In genomic region chr13:15513114-15513513, GRCm38 (mm10) we compare ENCODE assay signal across 22 mouse cellular contexts. TPM values are rescaled to one million over a fixed set of nuclear protein-coding genes. Genes with fewer than 3 reads are reported as not detected.
DNase-seq lines count a peak whose midpoint lies in the region; ATAC-seq and TF ChIP-seq lines count a peak whose summit lies in the region.
"Had no signal": no experiment of that assay in that cellular context is flagged by ENCODE, and none has a peak within 500 bp of the region (broad histone marks: within the 10 kb centered on the region; RNA-seq: fewer than 3 reads in every experiment).

No protein-coding gene starts in this region.

- peaks cover 6% of the 10 kb centered on the region; the same call in 1 of the 2 replicates for H3K4me1 ChIP-seq in forebrain, embryonic 11.5 days (replicated peaks; ENCODE audit: control insufficient read depth, insufficient read depth, low read length)
- no peaks in the 10 kb centered on the region for H3K4me1 ChIP-seq in forebrain, postnatal 0 days (ENCODE audit: insufficient read depth)
- peaks cover 21% of the 10 kb centered on the region for H3K4me1 ChIP-seq in midbrain, embryonic 13.5 days (replicated peaks)
- peaks cover 9% of the 10 kb centered on the region for H3K4me1 ChIP-seq in midbrain, embryonic 15.5 days
- H3K4me1 ChIP-seq in forebrain, embryonic 13.5 days = peaks cover 49% of the 10 kb centered on the region
- H3K4me1 ChIP-seq: heart, embryonic 10.5 days had no signal

- H3K27me3 ChIP-seq in forebrain, embryonic 11.5 days (ENCODE audit: control insufficient read depth, insufficient read depth, low read length) = no peaks in the 10 kb centered on the region
- H3K27me3 ChIP-seq in forebrain, postnatal 0 days (ENCODE audit: insufficient read depth, low read length) = no peaks in the 10 kb centered on the region
- no peaks in the 10 kb centered on the region for H3K27me3 ChIP-seq in midbrain, embryonic 13.5 days
- H3K27me3 ChIP-seq in midbrain, embryonic 15.5 days (replicated peaks) = no peaks in the 10 kb centered on the region
- no peaks in the 10 kb centered on the region for H3K27me3 ChIP-seq in forebrain, embryonic 13.5 days
- H3K27me3 ChIP-seq: CH12.LX; embryonic facial prominence, embryonic 15.5 days; hindbrain, embryonic 12.5 days had no signal

- WGBS in forebrain, embryonic 11.5 days = 59% methylated on average over 5 of the region's 5 CpGs
- 27% methylated on average over 5 of the region's 5 CpGs for WGBS in forebrain, postnatal 0 days
- WGBS in midbrain, embryonic 13.5 days = 52% methylated on average over 5 of the region's 5 CpGs
- 44% methylated on average over 5 of the region's 5 CpGs for WGBS in midbrain, embryonic 15.5 days
- 28% methylated on average over 5 of the region's 5 CpGs for WGBS in forebrain, embryonic 13.5 days

- H3K9ac ChIP-seq in forebrain, embryonic 11.5 days (ENCODE audit: low read length) = no peak overlapping the region
- no peak overlapping the region for H3K9ac ChIP-seq in forebrain, postnatal 0 days
- no peak overlapping the region for H3K9ac ChIP-seq in midbrain, embryonic 13.5 days (replicated peaks)
- no peak overlapping the region for H3K9ac ChIP-seq in midbrain, embryonic 15.5 days
- H3K9ac ChIP-seq in forebrain, embryonic 13.5 days = no peak overlapping the region
- H3K9ac ChIP-seq: embryonic facial prominence, embryonic 15.5 days; hindbrain, embryonic 12.5 days had no signal

- DNase-seq in forebrain, embryonic 11.5 days (ENCODE audit: low spot score) = no peak
- DNase-seq in forebrain, postnatal 0 days = no peak
- no peak for DNase-seq in kidney, postnatal 36 days
- no peak for DNase-seq in urinary bladder, adult 2 months (ENCODE audit: low spot score)
- DNase-seq: adrenal gland, adult 8-10 months; cerebellum, adult 11-12 months; cerebellum, adult 9-11 months; cerebellum, postnatal 36 days; gastrocnemius, postnatal 36 days; heart, adult 11 months; heart, postnatal 10 days; heart, postnatal 4 days had no signal

- ATAC-seq in forebrain, embryonic 11.5 days (replicated peaks; ENCODE audit: low FRiP score) = peak; percentile 52; the same call in 1 of the 2 replicates
- no peak for ATAC-seq in forebrain, postnatal 0 days
- ATAC-seq in midbrain, embryonic 13.5 days = peak; percentile 36; the same call in 1 of the 2 replicates
- no peak for ATAC-seq in midbrain, embryonic 15.5 days (replicated peaks)
- peak; percentile 55; the same call in 1 of the 2 replicates for ATAC-seq in forebrain, embryonic 13.5 days
- ATAC-seq: hindbrain, embryonic 16.5 days; inflammation-experienced regulatory T-cells, adult 6 months; intestine, postnatal 0 days had no signal

- H3K4me2 ChIP-seq in forebrain, embryonic 11.5 days (ENCODE audit: low read depth, low read length, severe bottlenecking) = no peak overlapping the region
- H3K4me2 ChIP-seq in forebrain, postnatal 0 days (ENCODE audit: low read depth) = no peak overlapping the region
- H3K4me2 ChIP-seq in midbrain, embryonic 13.5 days (replicated peaks) = no peak overlapping the region
- no peak overlapping the region for H3K4me2 ChIP-seq in midbrain, embryonic 15.5 days
- no peak overlapping the region for H3K4me2 ChIP-seq in forebrain, embryonic 13.5 days
- H3K4me2 ChIP-seq: embryonic facial prominence, embryonic 15.5 days; hindbrain, embryonic 12.5 days had no signal

- TF ChIP-seq CTCF in forebrain, postnatal 0 days (IDR thresholded peaks at IDR 0.05; ENCODE audit: low read depth) = no peak

- H3K36me3 ChIP-seq in forebrain, embryonic 11.5 days (ENCODE audit: control insufficient read depth, insufficient read depth, low read length) = no peaks in the 10 kb centered on the region
- H3K36me3 ChIP-seq in forebrain, postnatal 0 days (ENCODE audit: insufficient read depth) = no peaks in the 10 kb centered on the region
- H3K36me3 ChIP-seq in midbrain, embryonic 13.5 days = no peaks in the 10 kb centered on the region
- no peaks in the 10 kb centered on the region for H3K36me3 ChIP-seq in midbrain, embryonic 15.5 days (replicated peaks)
- no peaks in the 10 kb centered on the region for H3K36me3 ChIP-seq in forebrain, embryonic 13.5 days (ENCODE audit: poor library complexity, severe bottlenecking)
- H3K36me3 ChIP-seq: embryonic facial prominence, embryonic 15.5 days; heart, embryonic 10.5 days; hindbrain, embryonic 12.5 days had no signal

- H3K4me3 ChIP-seq in forebrain, embryonic 11.5 days (ENCODE audit: low read depth, low read length) = no peak overlapping the region
- H3K4me3 ChIP-seq in forebrain, postnatal 0 days (ENCODE audit: low read depth, low read length) = no peak overlapping the region
- H3K4me3 ChIP-seq in midbrain, embryonic 13.5 days (replicated peaks) = no peak overlapping the region
- H3K4me3 ChIP-seq in midbrain, embryonic 15.5 days = no peak overlapping the region
- no peak overlapping the region for H3K4me3 ChIP-seq in forebrain, embryonic 13.5 days
- H3K4me3 ChIP-seq: embryonic facial prominence, embryonic 15.5 days; heart, embryonic 10.5 days; hindbrain, embryonic 12.5 days had no signal

- H3K9me3 ChIP-seq in forebrain, embryonic 11.5 days (ENCODE audit: control insufficient read depth, low read length) = no peaks in the 10 kb centered on the region
- H3K9me3 ChIP-seq in forebrain, postnatal 0 days (ENCODE audit: low read length) = no peaks in the 10 kb centered on the region
- no peaks in the 10 kb centered on the region for H3K9me3 ChIP-seq in midbrain, embryonic 13.5 days
- no peaks in the 10 kb centered on the region for H3K9me3 ChIP-seq in midbrain, embryonic 15.5 days
- H3K9me3 ChIP-seq in forebrain, embryonic 13.5 days (replicated peaks) = no peaks in the 10 kb centered on the region
- H3K9me3 ChIP-seq: embryonic facial prominence, embryonic 15.5 days; heart, embryonic 10.5 days; hindbrain, embryonic 12.5 days had no signal

- no peak overlapping the region for H3K27ac ChIP-seq in forebrain, embryonic 11.5 days (ENCODE audit: low read depth, low read length)
- H3K27ac ChIP-seq in forebrain, postnatal 0 days (ENCODE audit: low read depth, low read length) = no peak overlapping the region
- no peak overlapping the region for H3K27ac ChIP-seq in midbrain, embryonic 13.5 days
- no peak overlapping the region for H3K27ac ChIP-seq in midbrain, embryonic 15.5 days
- H3K27ac ChIP-seq in forebrain, embryonic 13.5 days = no peak overlapping the region
- H3K27ac ChIP-seq: heart, embryonic 10.5 days; hindbrain, embryonic 12.5 days had no signal

RNA-seq across cellular contexts. Expression of gene Gli3, which starts 50.1 kb away (rescaled TPM):
- polyA plus RNA-seq in forebrain, embryonic 11.5 days (2014; fragmentation: Nextera tagmentation; extraction: Ambion mirVana) = 67.0 and 68.0 TPM in 2 replicates
- total RNA-seq in forebrain, postnatal 0 days (2014; rRNA removed) = 4.2 and 6.4 TPM in 2 replicates
- 2.0 and 3.4 TPM in 2 replicates for polyA plus RNA-seq in forebrain, postnatal 0 days (2015; fragmentation: Nextera tagmentation; extraction: Ambion mirVana)
- 15.8 and 17.6 TPM in 2 replicates for polyA plus RNA-seq in midbrain, embryonic 13.5 days (2015; fragmentation: Nextera tagmentation; extraction: Ambion mirVana)
- 7.7 and 8.4 TPM in 2 replicates for polyA plus RNA-seq in midbrain, embryonic 15.5 days (2015; fragmentation: Nextera tagmentation; extraction: Ambion mirVana)
- 26.8 and 29.0 TPM in 2 replicates for polyA plus RNA-seq in forebrain, embryonic 13.5 days (2015; fragmentation: Nextera tagmentation; extraction: Ambion mirVana)
- polyA plus RNA-seq in urinary bladder, adult 2 months (2012; rRNA removed) = 5.1 and 8.1 TPM in 2 replicates
- total RNA-seq: CH12.LX had no signal

Comparison
In these comparisons a context has a peak if more than half of its experiments do, and no peak if none do; other contexts are left out.
1. ATAC-seq: peak in forebrain, embryonic 11.5 days (single experiment), midbrain, embryonic 13.5 days (single experiment) and forebrain, embryonic 13.5 days (single experiment); none in forebrain, postnatal 0 days (single experiment) and midbrain, embryonic 15.5 days (single experiment).